Mouse (Mus musculus) left cerebral cortex, adult 18-20 months (tissue): ENCODE data around the gene Gm49384. TPM values are rescaled to one million over a fixed set of nuclear protein-coding genes. Genes with fewer than 3 reads are reported as not detected.
A peak's percentile ranks its signal among the peaks of the same experiment; 100 is the strongest.

Source experiments
- DNase-seq, 2 experiments: peaks; one replicate each; pipeline ENCODE4 v3.0.0; 2021 to 2022; ENCODE audit warnings: low spot score in 2 of 2, mixed read lengths in 1 of 2
- long read RNA-seq, 2 experiments: library from polyadenylated mRNA; stranded (forward); transcript quantifications; one replicate each; pipeline ENCODE4 v2.0.0; 2021
- total RNA-seq, 2 experiments: library from RNA; stranded (reverse); gene quantifications; 2 replicates each; pipeline ENCODE4 v1.2.3; 2021

The Gm49384 gene
- total RNA-seq, result 1 to 10 TPM; 3.3 to 4.1 TPM
- long read RNA-seq, experiment 1, result 0 reads
- long read RNA-seq, experiment 2, result 0 reads

- no peak for DNase-seq
These were observed at the start of gene Gm49384 for GRCm38 (mm10) chr12:69204052-69204833. Gm49384 (minus strand) TSS chr12:69204267.

GRCm38 (mm10) chr12:69253806-69254205 lies 49.7 kb upstream of the Gm49384 start:
- no peak for DNase-seq

- no peak for DNase-seq
These were observed 46.7 kb upstream of the Gm49384 start for GRCm38 (mm10) chr12:69250756-69251155.

DNA sequence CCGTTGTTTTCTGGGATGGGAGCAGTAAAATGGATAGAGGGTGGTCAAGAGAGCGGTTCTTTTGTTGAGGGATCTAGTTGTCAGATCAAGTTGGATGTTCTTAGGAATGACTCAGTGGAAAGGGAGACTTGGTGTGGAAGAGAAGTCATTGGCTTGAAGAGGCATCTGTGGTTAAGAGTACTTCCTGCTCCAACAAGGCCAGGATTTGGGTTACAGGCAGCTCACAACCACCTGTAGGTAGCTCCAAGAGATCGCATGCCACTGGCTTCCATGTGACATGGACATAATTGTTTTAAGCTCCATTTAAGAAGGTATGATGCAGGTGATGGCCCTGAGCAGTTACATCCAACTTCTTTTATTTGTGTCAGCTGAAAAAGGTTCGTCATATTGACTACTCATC lies 45.7 kb upstream of the Gm49384 start:
- no peak for DNase-seq

- DNase-seq, result peak; percentile 72 to 78
These were observed 37.8 kb upstream of the Gm49384 start for GRCm38 (mm10) chr12:69241771-69242431.

- no peak for DNase-seq
These were observed 37.3 kb upstream of the Gm49384 start for GRCm38 (mm10) chr12:69241405-69241770.

DNA sequence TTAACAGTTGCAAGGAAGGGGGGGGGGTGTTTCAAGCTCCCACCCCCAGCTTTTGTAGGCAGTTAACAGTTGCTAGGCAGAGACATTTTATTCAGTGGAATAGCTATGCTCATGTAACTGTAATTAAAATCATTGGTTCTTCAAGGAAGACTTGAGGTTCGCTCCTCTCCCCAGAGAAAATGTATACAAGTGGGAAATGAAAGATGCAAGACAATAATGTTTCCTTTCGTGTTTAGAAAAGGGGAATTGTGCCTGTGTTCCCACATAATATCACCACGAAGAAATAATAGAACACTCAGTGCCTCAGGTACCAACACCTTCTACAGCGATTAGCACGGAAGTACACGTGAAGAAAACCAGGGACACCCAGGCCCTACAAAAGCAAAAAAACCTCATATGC lies 36.8 kb upstream of the Gm49384 start, which contains the start of gene Klhdc1:
Klhdc1 (plus strand) TSS at position 301 of the 400 bp plus-strand sequence.
- no peak for DNase-seq

DNA sequence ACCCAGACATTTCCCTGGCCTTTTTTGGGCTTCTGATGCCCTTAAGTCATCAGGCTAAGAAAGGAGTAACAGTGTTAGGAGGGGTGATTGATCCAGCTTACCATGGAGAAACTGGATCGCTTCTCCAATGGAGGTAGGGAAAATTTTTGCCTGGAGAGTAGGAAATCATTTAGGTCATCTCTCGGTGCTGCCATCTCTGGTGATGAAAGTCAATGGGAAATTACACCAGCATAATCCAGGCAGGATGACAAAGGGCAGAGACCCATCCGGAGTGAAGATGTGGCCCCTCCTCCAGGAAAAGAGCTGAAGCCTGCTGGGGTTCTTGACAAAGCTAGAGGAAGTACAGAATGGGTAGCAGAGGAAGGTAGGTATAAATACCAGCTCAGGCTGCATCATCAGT lies 34.2 kb upstream of the Gm49384 start:
- no peak for DNase-seq

GRCm38 (mm10) chr12:69235782-69236181 lies 31.7 kb upstream of the Gm49384 start:
- no peak for DNase-seq

DNA sequence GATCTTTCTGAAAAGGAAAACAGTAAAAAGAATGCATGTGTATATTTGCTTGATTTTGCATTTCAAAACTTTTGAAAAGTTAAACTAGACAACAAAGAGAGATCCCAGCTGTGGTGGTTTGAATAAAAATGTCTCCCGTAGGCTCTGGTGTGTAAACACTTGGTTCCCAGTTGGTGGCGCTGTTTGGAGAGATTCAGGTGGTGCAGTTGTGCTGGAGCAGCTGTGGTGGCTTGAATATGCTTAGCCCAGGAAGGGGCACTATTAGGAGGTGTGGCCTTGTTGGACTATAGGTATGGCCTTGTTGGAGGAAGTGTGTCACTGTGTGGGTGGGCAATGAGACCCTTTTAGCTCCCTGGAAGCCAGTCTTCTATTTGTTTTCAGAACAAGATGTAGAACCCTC lies 25.2 kb upstream of the Gm49384 start:
- no peak for DNase-seq

DNA sequence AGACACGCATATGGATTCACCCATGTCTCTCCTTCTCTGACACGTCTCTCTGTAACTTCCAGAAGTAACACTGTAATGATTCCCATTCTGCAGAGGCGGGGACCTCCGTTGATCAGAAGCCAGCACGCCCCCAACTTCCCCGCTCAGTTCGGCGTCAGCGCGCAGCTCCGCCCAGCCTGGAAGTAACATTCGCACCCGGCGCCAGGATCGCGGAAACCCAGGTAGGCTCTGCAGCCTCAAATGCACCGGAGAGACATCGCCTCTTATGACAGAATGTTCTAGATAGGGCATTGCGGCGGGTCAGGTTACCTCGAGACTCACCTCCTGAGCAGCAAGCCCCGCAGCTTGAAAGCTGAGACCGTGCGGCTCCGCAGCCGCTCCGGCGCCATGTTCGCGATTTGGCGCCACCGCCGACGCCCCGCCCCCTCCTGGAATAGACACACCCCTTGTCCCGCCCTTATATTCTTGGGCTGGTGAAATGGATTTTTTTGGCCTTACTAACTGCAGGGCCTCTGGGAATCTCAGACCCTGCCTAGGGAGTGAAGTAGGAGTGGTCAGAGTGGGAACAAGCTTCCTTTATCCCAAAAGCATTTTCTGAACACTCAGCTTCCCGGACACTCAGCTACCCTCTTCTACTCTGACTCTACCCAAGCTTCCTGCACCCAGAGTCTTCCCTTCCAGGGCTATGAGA lies 23.9 kb upstream of the Gm49384 start, which contains the start of gene Pole2:
Pole2 (minus strand) TSS at position 420 of the 691 bp plus-strand sequence.
- DNase-seq, result peak; percentile 77 to 82

DNA sequence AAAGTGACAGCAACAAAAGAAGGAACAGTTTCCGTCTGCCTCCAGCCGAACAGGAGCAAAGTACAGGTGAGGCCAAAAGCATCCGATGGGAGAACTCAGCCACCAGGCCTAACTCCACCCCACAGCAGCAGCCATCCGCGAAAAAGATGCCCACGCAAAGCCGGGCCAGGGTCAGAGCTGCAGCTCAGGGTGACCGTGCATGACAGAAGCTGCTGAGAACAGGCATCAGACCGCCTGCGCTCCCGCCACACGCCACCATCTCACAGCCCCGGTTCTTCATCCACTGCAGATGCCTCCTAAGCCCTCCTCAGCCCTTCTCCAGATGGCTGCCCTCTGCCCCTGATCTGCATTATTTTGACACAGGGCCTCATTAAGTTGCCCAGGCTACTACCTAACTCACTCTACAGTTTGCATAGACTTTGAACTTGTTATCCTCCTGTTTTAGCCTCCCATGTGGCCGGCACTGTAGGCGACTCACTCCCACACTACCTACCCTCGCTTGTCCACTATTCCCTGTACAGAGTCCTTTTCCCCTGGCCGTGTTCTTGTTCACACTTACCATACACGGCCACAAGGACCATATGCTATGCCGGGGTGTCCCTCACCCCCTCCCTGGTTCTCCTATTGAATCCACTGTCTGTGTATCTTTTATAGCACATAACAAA lies 16.7 kb upstream of the Gm49384 start:
- DNase-seq, result no peak

DNA sequence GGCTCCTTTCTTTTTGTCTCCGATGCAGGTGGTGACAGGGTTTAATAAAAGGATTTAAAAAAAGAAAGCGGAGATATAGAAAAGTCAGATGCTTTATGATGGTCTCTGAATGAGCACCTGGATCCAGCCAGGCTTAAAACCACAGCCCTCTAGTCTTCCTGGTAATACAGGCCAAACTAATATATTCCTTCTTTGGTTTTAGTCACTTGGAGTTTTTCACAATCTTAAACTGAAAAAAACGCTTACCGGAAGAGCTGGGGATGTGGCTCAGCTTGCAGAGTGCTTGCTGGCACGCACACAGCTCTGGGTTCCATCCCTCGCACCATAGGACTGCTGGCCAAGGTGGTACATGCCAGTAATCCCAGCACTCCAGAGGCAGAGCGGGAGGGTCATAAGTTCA lies 12.5 kb upstream of the Gm49384 start:
- no peak for DNase-seq

DNA sequence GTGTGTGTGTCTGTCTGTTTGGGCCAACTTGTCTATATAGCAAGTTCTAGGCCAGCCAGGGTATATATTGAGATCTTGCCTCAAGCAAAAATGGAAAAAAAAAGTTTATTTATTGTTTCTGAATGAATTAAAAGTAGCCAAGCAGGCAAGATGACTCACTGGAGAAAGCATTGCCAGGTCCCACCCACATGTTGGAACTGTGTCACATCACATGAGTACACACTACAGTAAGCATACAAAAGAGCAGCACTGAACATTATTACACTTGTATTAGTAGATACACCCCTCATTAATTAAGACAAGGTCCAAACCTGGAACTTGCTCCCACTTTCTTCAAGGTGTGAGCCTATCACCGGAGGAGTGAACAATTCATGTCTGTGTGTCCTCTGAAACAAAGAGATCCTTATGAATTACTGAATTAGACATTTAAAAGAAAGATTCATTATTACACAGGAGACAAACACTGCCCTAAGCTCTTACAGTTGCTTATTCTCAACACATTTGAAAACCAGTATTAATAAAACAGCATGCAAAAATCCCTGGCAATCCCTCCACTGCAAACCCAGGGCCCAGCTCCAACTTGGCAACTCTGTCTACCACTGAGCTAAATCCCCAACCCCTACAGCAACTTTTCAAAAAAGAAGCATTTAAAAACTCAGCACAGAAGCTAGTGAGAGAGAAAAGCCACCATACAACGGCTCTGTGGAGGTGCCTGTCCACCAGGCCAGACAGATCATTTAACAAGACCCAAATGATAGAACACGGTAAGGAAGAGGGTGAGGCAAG lies 11.1 kb upstream of the Gm49384 start:
- DNase-seq, result peak; percentile 39 to 57

DNA sequence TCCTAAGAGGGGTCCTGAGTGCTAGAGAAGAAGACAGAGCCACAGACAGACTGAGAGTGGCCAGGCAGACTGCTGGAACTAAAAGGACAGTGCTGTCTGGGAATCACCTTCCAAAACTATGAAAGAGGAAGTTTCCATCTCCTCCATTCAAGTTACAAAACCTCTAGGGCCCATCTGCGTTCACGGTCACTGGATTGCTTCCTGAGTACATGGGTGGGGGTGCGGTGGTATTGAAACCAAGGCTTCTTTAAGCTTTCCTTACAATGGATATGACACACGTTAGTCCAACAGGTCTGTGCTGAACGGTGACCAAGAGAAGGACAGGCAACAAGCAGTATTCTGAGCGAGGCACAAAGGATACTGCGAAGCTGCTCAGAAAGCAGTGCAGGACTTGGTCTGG lies 10.3 kb upstream of the Gm49384 start:
- DNase-seq, result no peak

- no peak for DNase-seq
These were observed 9.2 kb upstream of the Gm49384 start for GRCm38 (mm10) chr12:69213186-69213777.

GRCm38 (mm10) chr12:69211057-69211456 lies 7.0 kb upstream of the Gm49384 start:
- DNase-seq, result no peak

- no peak for DNase-seq
These were observed 6.3 kb upstream of the Gm49384 start for GRCm38 (mm10) chr12:69210056-69210979.

DNA sequence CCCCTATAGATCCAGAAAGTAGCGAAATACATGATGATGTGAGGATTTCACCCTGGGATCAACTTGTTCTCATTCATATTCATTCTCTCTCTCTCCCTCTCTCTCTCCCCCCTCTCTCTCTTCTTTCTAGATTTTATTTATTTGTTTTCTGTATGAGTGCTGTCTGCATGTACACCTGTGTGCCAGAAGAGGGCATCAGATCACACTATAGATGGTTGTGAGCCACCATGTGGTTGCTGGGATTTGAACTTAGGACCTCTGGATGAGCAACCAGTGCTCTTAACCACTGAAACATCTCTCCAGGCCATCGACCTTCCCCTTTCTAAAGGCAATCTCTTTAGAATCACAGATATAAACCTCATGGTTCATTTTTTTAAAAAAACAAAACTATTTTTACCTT lies 4.5 kb upstream of the Gm49384 start:
- DNase-seq, result no peak
